Mouse (Mus musculus): ENCODE data around the gene Notum. TPM values are rescaled to one million over a fixed set of nuclear protein-coding genes. Genes with fewer than 3 reads are reported as not detected.

The Notum gene
- polyA plus RNA-seq, 1 experiment from 2014 or later, result 1.0 TPM

- H3K36me3 ChIP-seq (ENCODE audit: control insufficient read depth, insufficient read depth, low read length), result peaks cover 2% of the 10 kb centered on the region
- no peak overlapping the region for H3K9ac ChIP-seq (ENCODE audit: low read depth, low read length)
- no peak overlapping the region for H3K4me3 ChIP-seq (ENCODE audit: low read length)
- no peak for ATAC-seq
- H3K27ac ChIP-seq (ENCODE audit: low read length), result no peak overlapping the region
- no peaks in the 10 kb centered on the region for H3K27me3 ChIP-seq (replicated peaks; ENCODE audit: control insufficient read depth, insufficient read depth, low read length)
- no peak overlapping the region for H3K4me2 ChIP-seq (ENCODE audit: low read depth, low read length)
- 94% methylated on average over 7 of the region's 7 CpGs for WGBS
- H3K4me1 ChIP-seq (ENCODE audit: control insufficient read depth, insufficient read depth, low read length), result peaks cover 20% of the 10 kb centered on the region
- no peaks in the 10 kb centered on the region for H3K9me3 ChIP-seq (ENCODE audit: control insufficient read depth, low read length)
These were observed 55.3 kb downstream of the Notum start for GRCm38 (mm10) chr11:120605667-120606066.

Small RNAs within 50 kb of the gene (microRNA-seq; reads per million reads assigned to microRNA genes)
- gene Mir6936, result 0.91 reads per million

Other genes with a start within 250 kb of the Notum start
- gene Nploc4, start 223.5 kb downstream of the Notum start, polyA plus RNA-seq (2015; fragmentation: Nextera tagmentation; extraction: Ambion mirVana), result 19.5 and 20.0 TPM in 2 replicates
- gene Tspan10, start 218.5 kb downstream of the Notum start, polyA plus RNA-seq (2015; fragmentation: Nextera tagmentation; extraction: Ambion mirVana), result not detected in 2 replicates
- gene Pde6g, start 207.7 kb downstream of the Notum start, polyA plus RNA-seq (2015; fragmentation: Nextera tagmentation; extraction: Ambion mirVana), result 0.35 and 0.39 TPM in 2 replicates
- 21.0 and 24.6 TPM in 2 replicates for gene Oxld1, start 203.1 kb downstream of the Notum start, polyA plus RNA-seq (2015; fragmentation: Nextera tagmentation; extraction: Ambion mirVana)
- 27.1 and 31.3 TPM in 2 replicates for gene Ccdc137, start 203.1 kb downstream of the Notum start, polyA plus RNA-seq (2015; fragmentation: Nextera tagmentation; extraction: Ambion mirVana)
- 32.6 and 38.9 TPM in 2 replicates for gene Arl16, start 193.6 kb downstream of the Notum start, polyA plus RNA-seq (2015; fragmentation: Nextera tagmentation; extraction: Ambion mirVana)
- gene Mrpl12, start 176.6 kb downstream of the Notum start, polyA plus RNA-seq (2015; fragmentation: Nextera tagmentation; extraction: Ambion mirVana), result 228 and 239 TPM in 2 replicates
- gene Slc25a10, start 169.3 kb downstream of the Notum start, polyA plus RNA-seq (2015; fragmentation: Nextera tagmentation; extraction: Ambion mirVana), result 104 and 108 TPM in 2 replicates
- gene Gcgr, start 130.5 kb downstream of the Notum start, polyA plus RNA-seq (2015; fragmentation: Nextera tagmentation; extraction: Ambion mirVana), result 0.76 TPM in 2 replicates
- 119 and 129 TPM in 2 replicates for gene Mcrip1, start 111.4 kb downstream of the Notum start, polyA plus RNA-seq (2015; fragmentation: Nextera tagmentation; extraction: Ambion mirVana)
- 0.37 TPM in 1 of 2 replicates, not detected in the other for gene Ppp1r27, start 110.0 kb downstream of the Notum start, polyA plus RNA-seq (2015; fragmentation: Nextera tagmentation; extraction: Ambion mirVana)
- gene P4hb, start 87.9 kb downstream of the Notum start, polyA plus RNA-seq (2015; fragmentation: Nextera tagmentation; extraction: Ambion mirVana), result 1,365 and 1,538 TPM in 2 replicates
- gene Arhgdia, start 79.6 kb downstream of the Notum start, polyA plus RNA-seq (2015; fragmentation: Nextera tagmentation; extraction: Ambion mirVana), result 626 and 641 TPM in 2 replicates
- 19.6 and 86.6 TPM in 2 replicates for gene Alyref, start 62.8 kb downstream of the Notum start, polyA plus RNA-seq (2015; fragmentation: Nextera tagmentation; extraction: Ambion mirVana)
- gene Anapc11, start 62.8 kb downstream of the Notum start, polyA plus RNA-seq (2015; fragmentation: Nextera tagmentation; extraction: Ambion mirVana), result 164 and 171 TPM in 2 replicates
- gene Npb, start 52.7 kb downstream of the Notum start, polyA plus RNA-seq (2015; fragmentation: Nextera tagmentation; extraction: Ambion mirVana), result 2.7 and 3.8 TPM in 2 replicates
- 393 and 441 TPM in 2 replicates for gene Pcyt2, start 43.2 kb downstream of the Notum start, polyA plus RNA-seq (2015; fragmentation: Nextera tagmentation; extraction: Ambion mirVana)
- 47.7 and 52.9 TPM in 2 replicates for gene Sirt7, start 35.9 kb downstream of the Notum start, polyA plus RNA-seq (2015; fragmentation: Nextera tagmentation; extraction: Ambion mirVana)
- 16.3 and 16.9 TPM in 2 replicates for gene Mafg, start 27.6 kb downstream of the Notum start, polyA plus RNA-seq (2015; fragmentation: Nextera tagmentation; extraction: Ambion mirVana)
- gene Pycr1, start 17.4 kb downstream of the Notum start, polyA plus RNA-seq (2015; fragmentation: Nextera tagmentation; extraction: Ambion mirVana), result 24.8 and 26.6 TPM in 2 replicates
- gene Myadml2, start 13.0 kb downstream of the Notum start, polyA plus RNA-seq (2015; fragmentation: Nextera tagmentation; extraction: Ambion mirVana), result 0.26 TPM in 1 of 2 replicates, not detected in the other
- gene Aspscr1, start 11.8 kb upstream of the Notum start, polyA plus RNA-seq (2015; fragmentation: Nextera tagmentation; extraction: Ambion mirVana), result 108 and 111 TPM in 2 replicates
- gene Cenpx, start 52.6 kb upstream of the Notum start, polyA plus RNA-seq (2015; fragmentation: Nextera tagmentation; extraction: Ambion mirVana), result 159 and 174 TPM in 2 replicates
- 43.0 and 44.4 TPM in 2 replicates for gene Lrrc45, start 52.8 kb upstream of the Notum start, polyA plus RNA-seq (2015; fragmentation: Nextera tagmentation; extraction: Ambion mirVana)
- 30.4 and 31.2 TPM in 2 replicates for gene Rac3, start 60.3 kb upstream of the Notum start, polyA plus RNA-seq (2015; fragmentation: Nextera tagmentation; extraction: Ambion mirVana)
- gene Dcxr, start 66.1 kb upstream of the Notum start, polyA plus RNA-seq (2015; fragmentation: Nextera tagmentation; extraction: Ambion mirVana), result 56.0 and 65.0 TPM in 2 replicates
- gene Cbr2, start 70.9 kb upstream of the Notum start, polyA plus RNA-seq (2015; fragmentation: Nextera tagmentation; extraction: Ambion mirVana), result 1.7 and 2.3 TPM in 2 replicates
- 5.9 and 7.6 TPM in 2 replicates for gene Hmga1b, start 101.6 kb upstream of the Notum start, polyA plus RNA-seq (2015; fragmentation: Nextera tagmentation; extraction: Ambion mirVana)
- gene Rfng, start 123.0 kb upstream of the Notum start, polyA plus RNA-seq (2015; fragmentation: Nextera tagmentation; extraction: Ambion mirVana), result 40.6 and 40.7 TPM in 2 replicates
- gene Gps1, start 123.1 kb upstream of the Notum start, polyA plus RNA-seq (2015; fragmentation: Nextera tagmentation; extraction: Ambion mirVana), result 164 and 179 TPM in 2 replicates
- 78.6 and 82.0 TPM in 2 replicates for gene Dus1l, start 135.2 kb upstream of the Notum start, polyA plus RNA-seq (2015; fragmentation: Nextera tagmentation; extraction: Ambion mirVana)
- 42.0 and 47.6 TPM in 2 replicates for gene Fasn, start 163.4 kb upstream of the Notum start, polyA plus RNA-seq (2015; fragmentation: Nextera tagmentation; extraction: Ambion mirVana)

Measured in intestine, embryonic 16.5 days (tissue).